Comparison of ENCODE assay signal across 8 mouse cellular contexts in genomic region chr2:131209969-131210792, GRCm38 (mm10). TPM values are rescaled to one million over a fixed set of nuclear protein-coding genes. Genes with fewer than 3 reads are reported as not detected.
DNase-seq lines count a peak whose midpoint lies in the region; ATAC-seq lines count a peak whose summit lies in the region.

No protein-coding gene starts in this region.

- H3K27me3 ChIP-seq in heart, embryonic 14.5 days (ENCODE audit: control insufficient read depth, insufficient read depth, low read length) = no peaks in the 10 kb centered on the region
- H3K27me3 ChIP-seq in liver, embryonic 12.5 days (replicated peaks) = no peaks in the 10 kb centered on the region
- no peaks in the 10 kb centered on the region for H3K27me3 ChIP-seq in splenic B cell, adult 2 months (ENCODE audit: control insufficient read depth, insufficient read depth, low read length, poor library complexity, severe bottlenecking)

- peak; percentile 84 to 90 for DNase-seq in CD8-positive naive resting alpha-beta T cell, adult 2 months (ENCODE audit: low read depth in 2 of 2, low spot score in 2 of 2)
- DNase-seq in c-Kit-negative CD71-positive TER-119-positive erythroid progenitor cells, embryonic 14.5 days (ENCODE audit: low read depth, low spot score) = peak; percentile 81
- DNase-seq in fibroblast of lung, adult 2 months (ENCODE audit: low read depth) = peak; percentile 86
- peak; percentile 98 for DNase-seq in kidney, postnatal 10 days
- DNase-seq in naive thymus-derived CD4-positive, alpha-beta T cell, adult 2 months (ENCODE audit: low read depth) = peak; percentile 92
- peak; percentile 95 for DNase-seq in splenic B cell, adult 2 months (ENCODE audit: low read depth, low spot score)

- H3K9me3 ChIP-seq in heart, embryonic 14.5 days (ENCODE audit: control insufficient read depth, low read length) = no peaks in the 10 kb centered on the region
- H3K9me3 ChIP-seq in liver, embryonic 12.5 days (replicated peaks) = no peaks in the 10 kb centered on the region

- peak; percentile 96 for ATAC-seq in heart, embryonic 14.5 days (ENCODE audit: insufficient number of reproducible peaks, insufficient read depth, low FRiP score, low read depth)
- ATAC-seq in liver, embryonic 12.5 days = peak; percentile 81

- peak overlapping the region; percentile 85 to 90 for H3K27ac ChIP-seq in heart, embryonic 14.5 days (replicated peaks in 1 of 2; ENCODE audit: control insufficient read depth in 1 of 2, insufficient read depth in 1 of 2, low read depth in 2 of 2, low read length in 2 of 2)
- H3K27ac ChIP-seq in liver, embryonic 12.5 days = peak overlapping the region; percentile 93

- peaks cover 10 to 18% of the 10 kb centered on the region in 2 experiments for H3K4me1 ChIP-seq in heart, embryonic 14.5 days (ENCODE audit: control insufficient read depth in 2 of 2, insufficient read depth in 2 of 2, low read length in 2 of 2)
- H3K4me1 ChIP-seq in liver, embryonic 12.5 days = peaks cover 91% of the 10 kb centered on the region

- H3K9ac ChIP-seq in heart, embryonic 14.5 days (ENCODE audit: low read length) = peak overlapping the region; percentile 85
- H3K9ac ChIP-seq in liver, embryonic 12.5 days = peak overlapping the region; percentile 80

- peak overlapping the region; percentile 62 to 64 for H3K4me3 ChIP-seq in heart, embryonic 14.5 days (ENCODE audit: control insufficient read depth in 1 of 2, insufficient read depth in 1 of 2, low read depth in 1 of 2, low read length in 2 of 2)
- peak overlapping the region; percentile 75 for H3K4me3 ChIP-seq in liver, embryonic 12.5 days

- under 1% methylated on average over 50 of the region's 50 CpGs for WGBS in heart, embryonic 14.5 days
- WGBS in liver, embryonic 12.5 days (ENCODE audit: insufficient replicate concordance) = under 1% methylated on average over 50 of the region's 50 CpGs

- H3K36me3 ChIP-seq in heart, embryonic 14.5 days (ENCODE audit: control insufficient read depth, insufficient read depth, low read length) = peaks cover 25% of the 10 kb centered on the region
- peaks cover 11% of the 10 kb centered on the region for H3K36me3 ChIP-seq in liver, embryonic 12.5 days
- H3K36me3 ChIP-seq in splenic B cell, adult 2 months (ENCODE audit: control insufficient read depth, insufficient read depth, low read length, poor library complexity, severe bottlenecking) = peaks cover 1% of the 10 kb centered on the region; the same call in 1 of the 2 replicates

- H3K4me2 ChIP-seq in heart, embryonic 14.5 days (ENCODE audit: low read length) = peak overlapping the region; percentile 70
- peak overlapping the region; percentile 79 for H3K4me2 ChIP-seq in liver, embryonic 12.5 days

RNA-seq across cellular contexts. Expression of gene Ap5s1, which starts 3.3 kb away (rescaled TPM):
- 39.7 and 44.3 TPM in 2 replicates for polyA plus RNA-seq in heart, embryonic 14.5 days (2014; fragmentation: Nextera tagmentation; extraction: Ambion mirVana)
- polyA plus RNA-seq in liver, embryonic 12.5 days (2016; fragmentation: Nextera tagmentation; extraction: Ambion mirVana) = 16.4 and 17.0 TPM in 2 replicates

RNA-seq across cellular contexts. Expression of gene Spef1, which starts 23.1 kb away (rescaled TPM):
- polyA plus RNA-seq in heart, embryonic 14.5 days (2014; fragmentation: Nextera tagmentation; extraction: Ambion mirVana) = 2.0 and 2.4 TPM in 2 replicates
- 1.0 and 1.1 TPM in 2 replicates for polyA plus RNA-seq in liver, embryonic 12.5 days (2016; fragmentation: Nextera tagmentation; extraction: Ambion mirVana)

RNA-seq across cellular contexts. Expression of gene Cdc25b, which starts 23.4 kb away (rescaled TPM):
- polyA plus RNA-seq in heart, embryonic 14.5 days (2014; fragmentation: Nextera tagmentation; extraction: Ambion mirVana) = 33.1 and 38.9 TPM in 2 replicates
- polyA plus RNA-seq in liver, embryonic 12.5 days (2016; fragmentation: Nextera tagmentation; extraction: Ambion mirVana) = 172 and 182 TPM in 2 replicates

RNA-seq across cellular contexts. Expression of gene Mavs, which starts 23.7 kb away (rescaled TPM):
- 20.0 and 20.9 TPM in 2 replicates for polyA plus RNA-seq in heart, embryonic 14.5 days (2014; fragmentation: Nextera tagmentation; extraction: Ambion mirVana)
- polyA plus RNA-seq in liver, embryonic 12.5 days (2016; fragmentation: Nextera tagmentation; extraction: Ambion mirVana) = 31.8 and 33.3 TPM in 2 replicates

RNA-seq across cellular contexts. Expression of gene Cenpb, which starts 30.3 kb away (rescaled TPM):
- 6.2 and 7.0 TPM in 2 replicates for polyA plus RNA-seq in heart, embryonic 14.5 days (2014; fragmentation: Nextera tagmentation; extraction: Ambion mirVana)
- polyA plus RNA-seq in liver, embryonic 12.5 days (2016; fragmentation: Nextera tagmentation; extraction: Ambion mirVana) = 5.9 and 6.5 TPM in 2 replicates

Comparison
In these comparisons a context has a peak if more than half of its experiments do, and no peak if none do; other contexts are left out.
1. Peak in every context shown above with its lines: DNase-seq, ATAC-seq, H3K4me3 ChIP-seq and H3K27ac ChIP-seq.